Mouse (Mus musculus) neural tube, embryonic 13.5 days (tissue): ENCODE measurements around the gene Pop5. TPM values are rescaled to one million over a fixed set of nuclear protein-coding genes. Genes with fewer than 3 reads are reported as not detected.

Experiments used
- ATAC-seq: fragments of 200-750 bp; cut with Nextera tagmentation; 2 replicates; pipeline ENCODE4 v1.8.0; 2017; ENCODE audit warnings: low read depth, mild to moderate bottlenecking, moderate TSS enrichment, moderate library complexity
- H3K27ac ChIP-seq: fragments of 300-500 bp; sonication (generic); replicated peaks from 2 replicates; pipeline ENCODE4 v1.5.1; 2015; ENCODE audit warnings: moderate library complexity, mild to moderate bottlenecking, inconsistent platforms
- H3K27me3 ChIP-seq: fragments of 300-500 bp; sonication (generic); 2 replicates; pipeline ENCODE4 v1.6.1; 2015; ENCODE audit warnings: mild to moderate bottlenecking, inconsistent platforms
- H3K36me3 ChIP-seq: fragments of 300-500 bp; sonication (generic); 2 replicates; pipeline ENCODE4 v1.6.1; 2015; ENCODE audit warnings: mild to moderate bottlenecking, inconsistent platforms
- H3K4me1 ChIP-seq: fragments of 300-500 bp; sonication (generic); replicated peaks from 2 replicates; pipeline ENCODE4 v1.6.1; 2015; ENCODE audit warnings: inconsistent platforms
- H3K4me2 ChIP-seq: fragments of 300-500 bp; sonication (generic); 2 replicates; pipeline ENCODE4 v1.6.1; 2015; ENCODE audit warnings: inconsistent platforms, mild to moderate bottlenecking, moderate library complexity
- H3K4me3 ChIP-seq: fragments of 300-500 bp; sonication (generic); 2 replicates; pipeline ENCODE4 v1.5.1; 2015; ENCODE audit warnings: mild to moderate bottlenecking, inconsistent platforms
- H3K9ac ChIP-seq: fragments of 300-500 bp; sonication (generic); 2 replicates; pipeline ENCODE4 v1.6.1; 2015; ENCODE audit warnings: moderate library complexity, mild to moderate bottlenecking, inconsistent platforms
- H3K9me3 ChIP-seq: fragments of 300-500 bp; sonication (generic); 2 replicates; pipeline ENCODE4 v1.6.1; 2016; ENCODE audit warnings: inconsistent platforms
- WGBS: fragments of 180-500 bp; shearing (Covaris S2); methylation state at CpG from one replicate; pipeline ENCODE4 v1.1.7; 2015; 5-methylcytosine and 5-hydroxymethylcytosine counted together
- polyA plus RNA-seq: library from polyadenylated mRNA; unstranded; fragments of >200 nt; fragmentation: Nextera tagmentation; extraction: Ambion mirVana; gene quantifications from 2 replicates; pipeline ENCODE4 v1.2.1, GENCODE M21; 2015

The Pop5 gene
- polyA plus RNA-seq, 1 experiment from 2014 or later, result 138 TPM

DNA sequence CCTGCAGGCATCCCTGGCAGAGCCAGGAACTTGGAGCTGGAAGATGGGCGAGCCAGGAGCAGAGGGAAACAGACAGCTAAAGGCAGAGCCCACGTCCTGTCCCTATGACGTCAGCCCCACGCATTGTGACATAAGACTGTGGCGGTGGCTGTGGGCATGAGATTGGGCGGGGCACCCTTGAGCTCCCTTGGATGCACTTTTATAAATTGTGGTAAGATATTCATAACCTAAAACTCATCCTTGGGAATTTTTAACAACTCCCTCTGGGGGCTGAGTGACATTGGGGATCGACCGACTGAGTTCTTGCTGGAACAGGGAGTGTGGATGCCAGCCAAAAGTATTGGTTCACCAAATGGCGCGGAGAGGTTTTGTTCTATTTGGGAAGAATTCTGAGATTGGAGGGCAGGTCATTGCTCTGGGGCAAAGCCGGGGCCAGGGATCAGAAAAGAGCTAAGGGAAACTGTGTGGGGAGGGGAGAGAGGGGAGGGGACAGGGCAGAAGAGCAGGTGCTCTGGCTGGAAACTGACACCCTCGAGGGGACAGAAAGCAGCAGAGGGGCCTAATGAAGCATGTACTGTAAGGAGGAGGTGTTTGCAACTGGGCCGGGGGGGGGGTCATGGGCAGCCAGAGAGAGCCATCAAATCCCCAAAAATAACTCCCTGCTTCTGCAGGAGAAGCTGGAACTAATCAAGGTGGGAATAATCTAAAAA lies 14.6 kb upstream of the Pop5 start:
- peak; percentile 50; the same call in 1 of the 2 replicates for ATAC-seq
- 28% methylated on average over 13 of the region's 13 CpGs for WGBS
- no peaks in the 10 kb centered on the region for H3K36me3 ChIP-seq
- 0 out of 2 replicates have a peak overlapping the region, but pooled peaks have one; percentile 45 for H3K9ac ChIP-seq
- no peaks in the 10 kb centered on the region for H3K9me3 ChIP-seq
- H3K27ac ChIP-seq, result peak overlapping the region; percentile 42; the same call in 1 of the 2 replicates
- no peak overlapping the region for H3K4me3 ChIP-seq
- H3K4me1 ChIP-seq, result peaks cover 19% of the 10 kb centered on the region
- H3K27me3 ChIP-seq, result 0 out of 2 replicates have a peak, but pooled peaks cover 4% of the 10 kb centered on the region
- H3K4me2 ChIP-seq, result no peak overlapping the region

DNA sequence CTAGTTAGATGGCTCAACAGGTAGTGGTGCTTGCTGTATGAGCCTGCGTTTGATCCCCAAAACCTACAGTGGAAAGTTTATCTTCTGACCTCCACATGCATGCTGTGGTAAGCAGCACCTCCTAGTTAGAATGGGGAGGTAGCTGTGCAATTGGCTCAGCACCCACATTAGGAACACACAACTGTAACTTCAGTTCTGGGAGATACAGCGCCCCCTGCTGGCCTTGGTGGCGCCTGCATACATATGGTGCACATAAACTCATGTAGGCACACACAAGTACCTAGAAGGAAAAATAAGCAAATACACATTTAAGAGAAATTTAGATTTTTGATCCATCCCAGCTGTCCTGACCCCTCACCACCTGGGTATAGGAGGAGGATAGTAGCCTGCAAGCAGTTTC lies 13.2 kb upstream of the Pop5 start:
- H3K4me3 ChIP-seq, result no peak overlapping the region
- ATAC-seq, result no peak
- peaks cover 19% of the 10 kb centered on the region for H3K4me1 ChIP-seq
- no peak overlapping the region for H3K4me2 ChIP-seq
- H3K9me3 ChIP-seq, result no peaks in the 10 kb centered on the region
- 81% methylated on average over 3 of the region's 3 CpGs for WGBS
- no peak overlapping the region for H3K9ac ChIP-seq
- no peaks in the 10 kb centered on the region for H3K27me3 ChIP-seq
- H3K27ac ChIP-seq, result no peak overlapping the region
- no peaks in the 10 kb centered on the region for H3K36me3 ChIP-seq

DNA sequence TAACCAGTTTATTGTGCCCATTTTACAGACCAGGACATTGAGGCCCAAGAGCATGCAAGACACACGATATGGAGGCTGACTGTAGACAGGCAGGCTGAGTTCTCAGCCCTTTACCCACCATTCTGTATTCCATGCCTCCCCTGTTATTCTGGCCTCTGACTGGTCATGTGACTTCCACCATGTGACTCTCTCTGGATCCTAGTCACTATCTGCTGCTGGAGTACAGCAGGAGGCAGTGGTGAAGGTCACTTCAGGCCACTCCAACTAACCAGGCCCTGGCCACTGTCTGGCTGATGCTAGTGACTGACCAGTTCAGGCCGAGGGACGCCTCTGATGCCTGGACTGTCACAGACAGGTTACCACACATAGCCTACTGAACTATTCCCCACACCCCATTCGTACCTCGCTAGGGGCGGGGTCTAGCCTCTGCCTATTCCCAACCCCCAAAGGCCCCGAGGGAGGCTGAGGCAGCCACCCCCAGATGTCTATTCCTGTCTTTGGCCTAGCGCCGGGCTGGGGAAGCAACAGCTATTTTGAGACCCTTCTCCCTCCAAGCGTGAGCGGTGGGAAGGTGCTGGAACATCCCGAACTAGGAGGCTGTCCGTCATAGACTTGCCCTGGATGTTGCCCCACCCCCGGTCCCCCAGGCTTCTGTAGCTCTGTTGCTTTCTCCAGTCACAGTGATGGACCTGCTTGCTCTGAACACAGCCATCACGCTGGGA lies 4.6 kb upstream of the Pop5 start:
- no peak overlapping the region; the same call in 1 of the 2 replicates for H3K9ac ChIP-seq
- no peaks in the 10 kb centered on the region for H3K9me3 ChIP-seq
- no peak for ATAC-seq
- 55% methylated on average over 15 of the region's 15 CpGs for WGBS
- H3K4me2 ChIP-seq, result no peak overlapping the region
- no peaks in the 10 kb centered on the region for H3K36me3 ChIP-seq
- peaks cover 14% of the 10 kb centered on the region for H3K4me1 ChIP-seq
- no peak overlapping the region for H3K4me3 ChIP-seq
- H3K27me3 ChIP-seq, result peaks cover 18% of the 10 kb centered on the region; the same call in 1 of the 2 replicates
- H3K27ac ChIP-seq, result no peak overlapping the region

DNA sequence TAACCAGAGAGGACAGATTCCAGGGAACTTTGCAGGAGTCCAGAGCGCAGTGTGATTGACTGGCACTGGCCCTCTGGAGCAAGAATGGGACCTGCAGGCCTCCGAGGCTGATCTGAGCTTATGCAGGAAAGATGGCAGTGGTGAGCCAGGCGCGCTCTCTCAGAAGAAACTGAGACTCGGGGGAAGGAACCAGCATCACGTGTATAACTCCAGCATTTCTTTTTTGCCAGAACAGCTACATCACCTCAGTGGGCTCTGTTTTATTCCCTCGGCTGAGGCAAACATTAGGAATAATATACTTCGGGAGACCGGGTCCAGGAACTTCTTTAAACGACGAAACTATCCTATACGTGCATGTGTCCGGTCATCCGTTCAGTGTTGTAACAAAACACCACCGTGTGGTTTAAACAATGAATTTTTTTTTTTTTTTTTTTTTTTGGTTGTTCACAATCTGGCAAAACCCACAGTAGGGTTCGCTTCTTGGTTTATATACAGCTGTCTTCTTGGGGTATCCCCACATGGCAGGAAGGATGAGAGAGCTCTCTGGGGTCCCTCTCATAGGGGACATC lies 4.0 kb upstream of the Pop5 start:
- Histone ChIP-seq H3K9ac (no peak overlapping the region; the same call in 1 of the 2 replicates), H3K4me3 (no peak overlapping the region), H3K27me3 (peaks cover 18% of the 10 kb centered on the region; the same call in 1 of the 2 replicates), H3K27ac (no peak overlapping the region), H3K4me2 (no peak overlapping the region), H3K4me1 (peaks cover 14% of the 10 kb centered on the region), H3K36me3 (no peaks in the 10 kb centered on the region), H3K9me3 (no peaks in the 10 kb centered on the region)
- 50% methylated on average over 16 of the region's 16 CpGs for WGBS
- ATAC-seq, result no peak

DNA sequence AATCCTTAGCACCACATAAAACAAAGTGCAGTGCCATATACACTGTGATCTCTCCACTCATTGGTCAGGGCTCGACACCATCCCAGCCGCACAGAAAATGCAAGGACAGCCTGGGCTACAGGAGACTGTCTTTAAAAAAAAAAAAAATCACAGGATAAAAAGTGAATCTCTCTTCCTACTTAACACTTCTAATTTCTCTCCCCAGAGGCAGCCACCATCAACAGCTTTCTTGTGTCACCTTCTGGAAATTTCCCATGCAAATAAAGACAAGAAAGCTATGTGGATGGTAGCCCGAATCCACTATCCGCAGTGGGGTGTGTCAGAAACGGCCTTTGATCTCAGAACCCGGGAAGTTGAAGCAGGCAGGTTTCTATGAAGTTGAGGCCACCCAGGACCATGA lies 3.1 kb upstream of the Pop5 start:
- Histone ChIP-seq H3K4me3 (no peak overlapping the region), H3K36me3 (no peaks in the 10 kb centered on the region), H3K4me1 (peaks cover 14% of the 10 kb centered on the region), H3K9me3 (no peaks in the 10 kb centered on the region), H3K9ac (no peak overlapping the region), H3K27me3 (peaks cover 18% of the 10 kb centered on the region; the same call in 1 of the 2 replicates), H3K4me2 (no peak overlapping the region), H3K27ac (no peak overlapping the region)
- ATAC-seq, result no peak
- 68% methylated on average over 6 of the region's 6 CpGs for WGBS

DNA sequence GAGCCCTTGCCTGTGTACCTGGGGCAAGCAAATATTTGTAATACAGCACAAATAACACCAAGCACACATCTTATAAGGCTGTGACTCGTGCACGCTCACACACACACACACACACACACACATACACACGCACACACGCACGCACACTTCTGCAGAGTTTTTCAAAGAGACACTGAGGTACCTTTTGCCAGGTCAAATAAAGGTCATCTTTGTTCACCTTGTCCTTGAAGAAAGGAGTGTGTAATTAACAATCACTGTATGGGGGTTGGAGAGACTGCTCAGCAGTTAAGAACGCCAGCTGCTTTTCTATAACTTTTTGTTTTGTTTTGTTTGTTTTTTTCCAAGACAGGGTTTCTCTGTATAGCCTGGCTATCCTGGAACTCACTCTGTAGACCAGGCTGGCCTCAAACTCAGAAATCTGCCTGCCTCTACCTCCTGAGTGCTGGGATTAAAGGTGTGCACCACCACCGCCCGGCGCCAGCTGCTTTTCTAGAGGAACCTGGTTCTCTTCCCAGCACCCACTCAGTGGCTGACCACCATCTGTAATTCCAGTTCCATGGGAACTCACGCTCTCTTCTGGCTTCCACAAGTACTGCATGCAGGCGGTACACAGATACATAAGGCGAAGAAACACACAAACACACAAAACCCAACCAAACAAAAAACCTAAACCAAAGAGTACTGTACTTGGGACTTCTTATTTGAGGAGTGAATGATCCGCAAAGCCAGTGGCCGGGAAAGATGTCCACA lies 2.4 kb upstream of the Pop5 start:
- Histone ChIP-seq H3K4me2 (no peak overlapping the region), H3K4me1 (peaks cover 15% of the 10 kb centered on the region), H3K36me3 (no peaks in the 10 kb centered on the region), H3K9ac (no peak overlapping the region), H3K27ac (no peak overlapping the region), H3K9me3 (no peaks in the 10 kb centered on the region), H3K27me3 (peaks cover 18% of the 10 kb centered on the region; the same call in 1 of the 2 replicates), H3K4me3 (no peak overlapping the region)
- ATAC-seq, result no peak
- 92% methylated on average over 14 of the region's 14 CpGs for WGBS

DNA sequence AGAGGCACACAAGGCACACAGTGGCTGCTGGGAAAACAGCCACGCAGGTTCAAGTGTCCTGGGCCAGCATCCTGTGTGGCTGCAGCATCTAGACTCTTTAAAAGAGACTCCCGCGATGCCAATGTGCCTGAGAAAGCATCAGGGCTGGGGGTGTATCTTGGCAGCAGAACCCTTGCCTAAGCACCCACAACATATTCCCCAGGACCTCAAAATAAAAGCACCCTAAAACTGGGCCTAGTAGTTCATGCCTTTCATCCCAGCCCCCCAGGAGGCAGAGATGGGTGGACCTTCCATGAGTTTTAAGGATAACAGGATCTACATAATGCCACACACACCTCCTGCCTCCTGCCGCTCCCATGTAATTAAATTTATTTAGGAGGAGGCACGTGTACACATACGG lies 1.1 kb upstream of the Pop5 start:
- no peak overlapping the region for H3K27ac ChIP-seq
- no peak overlapping the region for H3K4me3 ChIP-seq
- no peaks in the 10 kb centered on the region for H3K9me3 ChIP-seq
- H3K4me2 ChIP-seq, result no peak overlapping the region
- H3K36me3 ChIP-seq, result no peaks in the 10 kb centered on the region
- peaks cover 18% of the 10 kb centered on the region; the same call in 1 of the 2 replicates for H3K27me3 ChIP-seq
- H3K9ac ChIP-seq, result no peak overlapping the region
- peaks cover 27% of the 10 kb centered on the region for H3K4me1 ChIP-seq
- 55% methylated on average over 6 of the region's 6 CpGs for WGBS
- no peak for ATAC-seq

DNA sequence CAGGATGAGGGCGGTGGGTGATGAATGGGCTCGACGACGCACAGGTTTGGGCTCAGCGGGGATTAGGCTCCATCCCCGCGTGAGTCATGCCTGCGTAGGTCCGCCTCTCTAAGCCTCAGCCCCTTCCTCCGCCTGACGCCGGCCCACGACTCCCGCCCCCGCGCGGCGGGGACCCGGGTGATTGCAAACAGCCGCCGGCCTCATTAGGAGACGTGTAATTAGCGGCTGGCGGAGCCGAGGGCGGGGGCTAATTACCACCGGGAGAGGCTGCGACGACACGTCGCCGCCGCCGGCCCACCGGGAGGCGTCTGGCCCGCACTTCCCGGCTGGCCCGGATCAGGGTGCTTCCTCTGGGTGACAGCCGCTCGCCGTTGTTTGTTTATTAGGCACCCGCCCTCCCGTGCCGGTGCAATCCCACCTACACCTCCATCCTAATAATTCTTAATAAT lies 289 bp upstream of the Pop5 start:
- peaks cover 27% of the 10 kb centered on the region for H3K4me1 ChIP-seq
- H3K36me3 ChIP-seq, result peaks cover 8% of the 10 kb centered on the region
- peak overlapping the region; percentile 74 for H3K9ac ChIP-seq
- peak overlapping the region; percentile 70 for H3K4me2 ChIP-seq
- peak overlapping the region; percentile 75 for H3K27ac ChIP-seq
- ATAC-seq, result peak; percentile 59
- under 1% methylated on average over 45 of the region's 45 CpGs for WGBS
- H3K4me3 ChIP-seq, result peak overlapping the region; percentile 45
- H3K9me3 ChIP-seq, result no peaks in the 10 kb centered on the region
- H3K27me3 ChIP-seq, result peaks cover 18% of the 10 kb centered on the region; the same call in 1 of the 2 replicates

DNA sequence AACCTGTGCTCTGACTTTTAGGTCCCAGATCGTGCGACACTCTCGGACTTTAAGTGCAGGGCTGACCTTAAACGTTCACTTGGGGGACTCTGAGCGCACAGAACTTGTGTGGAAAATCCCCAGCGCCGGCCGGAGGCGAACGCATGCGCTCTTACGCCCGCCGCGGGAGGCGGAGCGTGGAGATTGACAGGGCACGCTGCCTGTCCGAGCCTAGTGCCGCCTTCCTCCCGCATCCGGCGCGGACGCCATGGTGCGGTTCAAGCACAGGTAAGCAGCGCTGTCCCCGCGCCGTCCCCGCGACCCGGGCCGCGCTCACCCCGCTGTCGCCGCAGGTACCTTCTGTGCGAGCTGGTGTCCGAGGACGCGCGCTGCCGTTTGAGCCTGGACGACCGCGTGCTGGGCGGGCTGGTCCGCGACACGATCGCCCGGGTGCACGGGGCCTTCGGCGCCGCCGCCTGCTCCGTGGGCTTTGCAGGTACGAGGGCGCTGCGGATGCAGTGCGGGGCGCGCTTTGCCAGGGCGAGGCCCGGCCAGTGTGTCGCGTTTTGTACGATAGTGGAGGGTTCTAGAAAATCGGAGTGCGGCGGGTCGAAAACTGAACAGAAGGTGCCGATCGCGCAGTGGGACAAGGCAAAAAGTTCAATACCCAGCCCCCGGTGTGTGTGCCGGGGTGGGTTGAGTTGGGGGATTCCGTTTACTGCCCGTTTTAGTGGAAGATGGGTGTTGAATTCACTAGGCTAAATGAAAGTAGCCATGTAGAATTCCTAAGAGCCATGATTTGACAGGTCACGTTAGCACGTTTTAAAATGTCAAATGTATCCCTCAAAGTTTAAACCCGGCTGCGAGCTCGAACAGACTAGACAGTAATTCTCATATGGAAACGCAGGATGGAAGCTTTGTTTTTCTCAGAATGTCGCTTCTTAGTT lies 2.4 kb downstream of the Pop5 start:
- Histone ChIP-seq H3K4me2 (peak overlapping the region; percentile 93), H3K4me3 (peak overlapping the region; percentile 77), H3K4me1 (peaks cover 23% of the 10 kb centered on the region), H3K27ac (peak overlapping the region; percentile 76), H3K27me3 (peaks cover 9% of the 10 kb centered on the region; the same call in 1 of the 2 replicates), H3K9ac (peak overlapping the region; percentile 83), H3K9me3 (no peaks in the 10 kb centered on the region), H3K36me3 (peaks cover 35% of the 10 kb centered on the region)
- peak; percentile 79 for ATAC-seq
- WGBS, result under 1% methylated on average over 88 of the region's 88 CpGs

DNA sequence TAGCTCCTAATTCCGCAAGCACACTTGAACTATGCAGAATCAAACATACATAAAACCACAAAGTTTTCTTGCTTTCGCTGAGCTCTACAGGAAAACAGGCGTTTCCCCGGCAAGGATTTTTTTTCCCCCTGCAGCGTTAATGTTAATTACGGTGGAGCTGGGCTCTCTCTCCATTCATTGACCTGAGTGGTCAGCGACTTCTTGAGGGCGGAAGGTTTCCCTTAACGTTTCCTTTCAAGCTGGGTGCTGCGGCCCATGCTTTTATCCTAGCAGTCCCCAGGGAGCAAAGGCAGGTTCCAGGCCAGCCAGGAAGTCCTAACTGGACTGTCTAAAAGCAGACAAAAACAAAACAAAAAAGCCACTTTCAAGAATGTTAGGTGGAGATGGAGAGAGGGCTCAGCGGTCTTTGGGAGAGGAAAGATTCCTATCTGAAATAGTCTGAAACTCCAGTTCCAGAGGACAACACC lies 3.1 kb downstream of the Pop5 start:
- Histone ChIP-seq H3K4me2 (peak overlapping the region; percentile 93), H3K4me1 (peaks cover 23% of the 10 kb centered on the region), H3K9me3 (no peaks in the 10 kb centered on the region), H3K27ac (no peak overlapping the region), H3K9ac (peak overlapping the region; percentile 83), H3K36me3 (peaks cover 42% of the 10 kb centered on the region), H3K27me3 (peaks cover 6% of the 10 kb centered on the region; the same call in 1 of the 2 replicates), H3K4me3 (peak overlapping the region; percentile 77)
- WGBS, result 7% methylated on average over 11 of the region's 11 CpGs
- no peak for ATAC-seq

DNA sequence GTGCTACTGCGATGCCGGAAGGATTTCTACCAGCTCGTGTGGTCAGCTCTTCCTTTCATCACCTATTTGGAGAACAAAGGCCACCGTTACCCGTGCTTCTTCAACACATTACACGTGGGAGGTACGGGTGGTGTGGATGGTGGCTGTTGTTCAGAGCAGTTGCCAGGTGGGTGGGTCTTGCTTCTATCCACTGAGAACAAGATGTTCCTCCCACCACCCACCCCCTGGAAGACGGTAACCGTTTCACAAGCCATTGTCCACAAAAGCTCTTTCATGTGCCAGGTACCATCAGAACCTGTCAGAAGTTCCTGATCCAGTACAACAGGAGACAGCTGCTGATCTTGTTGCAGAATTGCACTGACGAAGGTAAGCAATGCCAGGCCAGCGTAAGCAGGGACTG lies 4.6 kb downstream of the Pop5 start:
- no peak for ATAC-seq
- H3K36me3 ChIP-seq, result peaks cover 56% of the 10 kb centered on the region

More for the DNA sequence above, 4.6 kb downstream of the Pop5 start:
- Histone ChIP-seq H3K4me2 (no peak overlapping the region), H3K9me3 (no peaks in the 10 kb centered on the region), H3K27me3 (no peaks in the 10 kb centered on the region), H3K4me1 (peaks cover 18% of the 10 kb centered on the region), H3K4me3 (no peak overlapping the region), H3K9ac (no peak overlapping the region), H3K27ac (no peak overlapping the region)
- WGBS, result 88% methylated on average over 11 of the region's 11 CpGs
